Mouse (Mus musculus) gastrocnemius, adult 8-10 months (tissue): ENCODE results near the gene Rab39. TPM values are rescaled to one million over a fixed set of nuclear protein-coding genes. Genes with fewer than 3 reads are reported as not detected.

ENCODE experiments used
- DNase-seq, 2 experiments: peaks; one replicate each; pipeline ENCODE4 v3.0.0; 2022; ENCODE audit warnings: low spot score in 2 of 2
- total RNA-seq, 4 experiments: library from RNA; stranded (reverse); gene quantifications; 2 replicates each; pipeline ENCODE4 v1.2.4; 2022

Gene Rab39
- total RNA-seq = under 1 TPM in 1 of 4 experiments, not detected in 3; 0.08 TPM

DNA sequence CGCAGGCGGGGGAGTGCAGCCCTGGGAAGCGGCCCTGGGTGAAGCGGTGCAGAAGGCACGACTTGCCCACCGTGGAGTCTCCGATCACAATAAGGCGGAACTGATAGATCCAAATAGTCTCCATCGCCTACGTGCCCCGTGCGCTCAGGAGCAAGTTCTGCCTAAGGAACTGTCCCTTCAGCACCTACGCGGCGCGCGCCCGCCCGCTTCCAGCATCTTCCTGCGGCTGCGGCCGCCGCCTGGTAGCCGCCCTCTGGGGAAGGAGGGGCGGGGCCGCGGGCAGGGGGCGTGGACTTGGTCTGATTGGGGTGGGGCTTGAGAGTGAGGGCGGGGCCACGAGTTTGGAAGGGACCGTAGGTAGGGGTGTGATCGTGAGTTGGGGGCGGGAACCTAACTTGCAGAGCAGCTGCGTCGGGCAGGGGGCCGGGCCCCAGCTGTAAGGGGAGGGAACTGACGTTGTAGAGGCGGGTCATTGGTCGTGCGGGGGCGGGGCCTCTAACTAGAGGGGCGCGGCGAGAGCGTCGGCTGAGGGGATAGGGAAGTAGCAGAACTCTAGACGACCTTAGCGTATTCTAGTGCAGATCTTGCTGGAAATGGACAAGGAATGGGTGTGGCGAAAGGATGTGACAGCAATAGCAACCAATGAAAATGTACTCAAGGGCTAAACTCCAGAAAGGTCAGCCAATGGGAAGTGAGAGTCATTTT, at the start of gene Rab39:
TSS of gene Rab39 (minus strand) at position 241 of the 705 bp plus-strand sequence.
- DNase-seq = peak; percentile 15 to 39

- no peak for DNase-seq
These were observed 48.8 kb upstream of the Rab39 start for GRCm38 (mm10) chr9:53754801-53755200.

DNA sequence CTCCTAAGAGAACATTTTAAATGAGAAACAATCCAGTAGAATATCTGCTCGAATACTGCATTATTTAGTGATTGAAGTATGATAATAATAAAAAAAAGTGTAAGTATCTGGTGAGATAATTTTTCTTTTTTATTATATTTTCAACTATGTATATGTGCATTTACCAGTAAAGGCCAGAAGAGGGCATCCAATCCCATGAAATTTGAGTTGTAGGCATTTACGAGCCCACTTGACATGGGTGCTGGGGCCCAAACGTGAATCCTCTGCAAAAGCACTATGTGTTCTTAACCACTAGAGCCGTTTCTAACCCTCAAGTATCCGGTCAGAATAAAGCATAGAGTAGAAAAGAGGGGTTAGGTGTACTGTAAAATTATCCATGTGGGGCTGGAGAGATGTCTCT, 44.9 kb upstream of the Rab39 start:
- no peak for DNase-seq

- DNase-seq = no peak
These were observed 44.4 kb upstream of the Rab39 start for GRCm38 (mm10) chr9:53750411-53750810.

DNA sequence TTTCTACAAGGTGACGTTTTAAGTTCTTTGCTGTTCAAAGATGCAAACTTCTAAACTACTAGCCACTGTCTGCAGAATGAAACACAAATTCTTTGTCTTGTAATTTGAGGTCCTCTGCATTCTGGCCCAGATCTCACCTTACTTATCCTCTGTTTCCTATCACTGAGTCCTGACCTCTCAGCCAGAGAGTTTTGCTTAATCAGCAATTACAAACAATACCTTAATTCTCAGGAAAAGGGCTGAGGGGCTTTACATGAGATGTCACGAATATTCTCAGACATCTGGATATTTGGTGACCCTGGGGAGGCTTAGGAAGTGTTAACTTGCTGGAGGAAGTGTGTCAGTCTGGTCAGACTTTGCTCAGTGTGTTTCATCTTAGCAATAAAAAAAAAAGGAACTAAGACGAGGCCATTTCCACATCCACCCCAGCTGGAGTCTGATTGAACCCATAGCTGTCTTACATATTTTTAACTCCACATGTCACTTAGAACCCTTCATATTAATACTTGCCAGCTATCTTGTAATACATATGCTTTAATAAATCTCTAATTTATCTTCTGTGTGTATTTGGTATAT, 34.9 kb upstream of the Rab39 start:
- no peak for DNase-seq

DNA sequence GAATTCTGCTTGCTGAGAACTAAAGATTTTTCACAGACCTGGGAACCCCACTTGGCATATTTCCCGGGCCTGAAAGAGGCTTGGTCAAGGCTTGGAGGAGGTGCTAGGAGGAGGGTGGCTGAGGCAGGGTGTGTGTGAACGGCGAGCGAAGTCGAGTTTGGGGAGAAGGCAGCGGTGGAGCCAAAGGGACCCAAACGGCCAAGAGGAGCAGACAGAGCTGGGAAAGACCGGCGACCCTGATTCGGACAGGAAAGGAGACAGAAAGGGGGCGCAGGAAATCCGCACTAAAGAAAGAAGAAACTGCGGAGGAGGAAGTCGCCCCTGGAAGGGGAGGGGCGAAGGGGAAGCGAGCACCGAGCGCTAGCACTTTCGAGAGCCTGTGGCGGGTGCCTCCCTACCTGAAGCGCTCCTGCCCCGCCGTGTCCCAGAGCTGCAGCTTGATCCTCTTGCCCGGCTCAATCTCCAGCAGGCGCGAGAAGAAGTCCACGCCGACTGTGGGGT, 491 bp downstream of the Rab39 start:
- no peak for DNase-seq

DNA sequence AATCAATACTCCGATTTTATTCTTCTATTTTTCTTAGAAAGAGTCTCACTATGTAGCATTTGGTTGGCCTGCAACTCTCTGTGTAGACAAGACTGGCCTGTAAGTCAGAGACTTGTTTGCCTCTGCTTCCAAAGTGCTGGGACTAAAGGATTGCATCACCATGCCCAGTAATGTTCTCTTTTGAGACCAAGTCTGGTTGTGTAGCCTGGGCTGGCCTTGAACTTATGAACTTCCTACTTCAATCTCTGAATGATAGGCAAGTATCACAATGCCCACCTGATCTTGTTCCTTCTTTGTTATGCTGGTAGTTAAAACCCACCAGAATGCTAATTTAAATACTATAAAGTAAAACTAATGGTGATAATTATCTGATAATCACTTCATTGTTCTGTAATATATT, 3.0 kb downstream of the Rab39 start:
- DNase-seq = no peak

DNA sequence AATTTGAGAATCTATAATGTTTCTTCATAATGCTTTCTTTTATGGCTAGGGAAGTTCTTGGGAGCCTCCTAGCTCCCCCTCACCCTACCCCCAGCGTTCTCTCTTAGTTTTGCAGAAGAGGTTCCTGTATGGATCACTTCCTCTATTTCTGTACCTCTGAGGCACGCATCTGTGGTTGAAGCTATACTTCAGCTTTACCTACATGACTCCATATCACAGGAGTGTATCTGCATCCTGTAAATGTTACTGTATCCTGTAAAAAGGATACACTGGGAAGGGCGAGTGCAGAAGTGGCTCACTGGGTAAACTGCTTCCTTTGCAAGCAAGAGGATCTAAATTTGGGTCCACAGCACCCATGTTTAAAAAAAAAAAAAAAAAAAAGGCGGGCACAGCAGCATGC, 5.5 kb downstream of the Rab39 start:
- DNase-seq = no peak

GRCm38 (mm10) chr9:53695846-53696245, 10.2 kb downstream of the Rab39 start:
- no peak for DNase-seq

DNA sequence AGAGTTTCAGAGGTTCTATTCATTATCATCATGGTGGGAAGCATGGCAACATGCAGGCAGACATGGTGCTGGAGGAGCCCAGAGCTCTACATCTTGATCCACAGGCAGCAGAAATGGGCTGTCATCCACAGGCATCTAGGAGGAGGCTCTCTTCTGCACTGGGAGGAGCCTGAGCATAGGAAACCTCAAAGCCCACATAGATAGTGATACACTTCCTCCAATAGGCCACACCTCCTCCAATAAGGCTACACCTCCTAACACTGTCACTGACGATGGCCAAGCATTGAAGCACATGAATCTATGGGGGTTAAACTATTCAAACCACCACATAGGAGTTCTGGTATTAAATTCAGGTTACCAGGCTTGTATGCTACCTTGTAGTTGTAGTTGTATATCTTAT, 12.3 kb downstream of the Rab39 start:
- DNase-seq = no peak

- no peak for DNase-seq
These were observed 14.0 kb downstream of the Rab39 start for GRCm38 (mm10) chr9:53691745-53692670.

DNA sequence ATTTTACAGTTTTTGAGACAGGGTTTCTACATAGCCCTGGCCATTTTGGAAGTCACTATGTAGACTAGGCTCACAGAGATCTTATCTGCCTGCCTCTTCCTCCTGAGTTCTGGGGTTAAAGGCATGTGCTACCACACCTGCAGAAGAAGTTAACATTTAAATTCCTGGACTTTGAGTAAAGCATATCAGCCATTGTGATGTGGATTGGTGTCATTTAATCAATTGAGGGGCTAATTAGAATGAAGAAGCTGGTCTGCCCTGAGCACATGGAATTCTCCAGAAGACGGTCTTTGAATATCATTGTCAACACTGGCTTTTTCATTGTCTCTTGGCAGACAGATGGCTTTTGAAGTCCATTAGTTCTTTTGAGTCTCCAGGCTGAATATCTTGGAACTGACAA, 25.2 kb downstream of the Rab39 start:
- no peak for DNase-seq

GRCm38 (mm10) chr9:53676921-53677320, 29.1 kb downstream of the Rab39 start:
- DNase-seq = no peak

GRCm38 (mm10) chr9:53673571-53673970, 32.5 kb downstream of the Rab39 start:
- peak; percentile 60 to 61 for DNase-seq

GRCm38 (mm10) chr9:53669680-53670219, 36.3 kb downstream of the Rab39 start, which contains the start of gene Cul5:
TSS of gene Cul5 (minus strand) at chr9:53670014.
- DNase-seq = no peak

- peak; percentile 92 to 93 for DNase-seq
These were observed 38.9 kb downstream of the Rab39 start for GRCm38 (mm10) chr9:53667020-53667669.

DNA sequence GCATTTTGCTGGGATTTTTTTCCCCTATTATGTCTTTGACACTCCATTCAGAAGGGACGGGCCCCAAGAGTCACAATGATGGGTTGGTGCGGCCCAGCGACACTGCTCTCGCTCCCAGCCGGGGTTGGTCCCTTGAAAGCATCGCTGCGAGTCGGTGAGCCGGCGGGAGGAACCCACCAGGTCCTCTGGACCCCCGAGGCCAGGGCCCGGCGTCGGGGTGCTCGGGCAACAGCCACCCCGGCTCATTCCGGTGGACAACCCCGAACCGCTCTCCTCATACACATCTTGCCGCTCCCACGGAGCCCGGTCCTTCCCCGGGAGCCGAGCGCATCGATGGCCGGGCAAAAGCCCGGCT, 39.4 kb downstream of the Rab39 start:
- DNase-seq = no peak

DNA sequence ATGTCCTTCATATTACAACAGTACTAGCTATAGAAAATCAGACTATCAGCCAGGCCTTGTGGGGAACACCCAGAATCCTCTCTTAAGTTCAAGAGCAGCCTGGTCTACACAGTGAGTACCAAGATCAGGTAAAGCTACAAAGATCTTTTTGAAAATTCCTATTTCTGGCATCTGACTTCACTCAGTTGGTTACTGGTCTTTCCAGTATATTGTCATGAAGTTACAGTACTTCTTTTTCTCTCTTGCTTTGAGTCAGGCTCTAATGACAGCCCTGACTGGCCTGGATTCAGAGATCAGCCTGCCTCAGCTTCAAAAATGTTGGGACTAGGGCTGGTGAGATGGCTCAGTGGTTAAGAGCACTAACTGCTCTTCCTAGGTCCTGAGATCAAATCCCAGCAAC, 40.6 kb downstream of the Rab39 start:
- no peak for DNase-seq

DNA sequence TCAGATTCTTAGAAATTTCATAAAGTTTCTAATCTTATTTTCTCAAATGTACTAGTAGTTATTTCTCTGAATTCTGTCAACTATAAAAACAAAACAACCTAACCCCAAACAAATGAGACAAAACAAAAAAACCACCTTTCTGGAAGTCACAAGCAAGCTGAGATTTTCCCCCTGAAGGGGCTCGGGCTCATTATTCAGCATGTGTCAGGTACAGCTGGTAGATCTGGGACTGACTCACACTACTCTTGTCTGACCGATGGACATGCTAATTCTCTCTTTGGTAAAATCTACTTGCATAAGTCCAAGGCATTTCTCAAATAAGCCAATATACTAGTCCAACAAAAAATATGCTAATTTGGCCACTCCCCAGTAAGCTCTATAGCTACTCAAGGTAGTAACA, 41.2 kb downstream of the Rab39 start:
- DNase-seq = no peak

DNA sequence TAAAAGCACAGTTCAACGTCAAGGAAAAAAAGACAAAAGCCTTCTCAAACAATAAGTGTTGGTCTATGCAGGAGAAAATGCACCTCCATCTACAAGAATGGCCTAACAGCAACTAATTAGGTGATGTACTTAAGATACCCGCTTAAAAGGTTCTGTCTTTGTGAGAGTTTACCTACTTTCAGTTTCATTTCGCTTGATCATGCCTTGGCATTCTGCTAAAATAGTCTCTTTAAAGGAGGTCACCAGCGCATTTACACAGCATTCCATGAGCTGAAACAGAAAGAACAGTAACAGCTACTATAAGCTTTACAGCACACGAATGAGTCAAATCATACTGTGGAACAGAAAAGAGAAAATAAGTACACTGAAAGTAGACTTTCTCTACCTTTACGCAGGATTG, 71.2 kb downstream of the Rab39 start:
- no peak for DNase-seq
